Mouse (Mus musculus) stomach, embryonic 14.5 days (tissue): ENCODE measurements around the gene Pdap1. TPM values are rescaled to one million over a fixed set of nuclear protein-coding genes. Genes with fewer than 3 reads are reported as not detected.
"Not testable (repeated sequence)": the region's sequence is repeated elsewhere in the genome, so short reads cannot be mapped to it uniquely, and the experiment has no call there.

Source experiments
- ATAC-seq: fragments of 200-750 bp; cut with Nextera tagmentation; 2 replicates; pipeline ENCODE4 v1.8.0; 2017; ENCODE audit warnings: low read depth, moderate TSS enrichment; ENCODE audit not compliant: insufficient number of reproducible peaks, insufficient read depth, low FRiP score
- H3K27ac ChIP-seq: fragments of 300-500 bp; sonication (generic); 2 replicates; pipeline ENCODE4 v1.5.1; 2014; ENCODE audit warnings: mild to moderate bottlenecking, low read length, moderate library complexity, mixed read lengths
- H3K27me3 ChIP-seq: fragments of 300-500 bp; sonication (generic); 2 replicates; pipeline ENCODE4 v1.6.1; 2014; ENCODE audit warnings: low read length, control low read depth, mixed read lengths; ENCODE audit not compliant: control insufficient read depth, insufficient read depth
- H3K36me3 ChIP-seq: fragments of 300-500 bp; sonication (generic); 2 replicates; pipeline ENCODE4 v1.6.1; 2014; ENCODE audit warnings: mild to moderate bottlenecking, control low read depth, low read length, moderate library complexity, mixed read lengths; ENCODE audit not compliant: control insufficient read depth, insufficient read depth
- H3K4me1 ChIP-seq: fragments of 300-500 bp; sonication (generic); 2 replicates; pipeline ENCODE4 v1.6.1; 2014; ENCODE audit warnings: low read length, control low read depth, mixed read lengths; ENCODE audit not compliant: control insufficient read depth, insufficient read depth
- H3K4me2 ChIP-seq: fragments of 300-500 bp; sonication (generic); replicated peaks from 2 replicates; pipeline ENCODE4 v1.6.1; 2014; ENCODE audit warnings: low read depth, low read length, control low read depth
- H3K4me3 ChIP-seq: fragments of 300-500 bp; sonication (generic); 2 replicates; pipeline ENCODE4 v1.5.1; 2014; ENCODE audit warnings: low read depth, low read length, control low read depth
- H3K9ac ChIP-seq: fragments of 300-500 bp; sonication (generic); replicated peaks from 2 replicates; pipeline ENCODE4 v1.6.1; 2014; ENCODE audit warnings: low read depth, mild to moderate bottlenecking, control low read depth, low read length, moderate library complexity, mixed read lengths
- H3K9me3 ChIP-seq: fragments of 300-500 bp; sonication (generic); 2 replicates; pipeline ENCODE4 v1.6.1; 2016; ENCODE audit warnings: low read depth, low read length, control low read depth; ENCODE audit not compliant: control insufficient read depth
- WGBS: fragments of 180-500 bp; shearing (Covaris S2); extraction: QIAGEN DNeasy Blood & Tissue Kit; methylation state at CpG from one replicate; pipeline ENCODE4 v1.1.7; 2014; 5-methylcytosine and 5-hydroxymethylcytosine counted together
- polyA plus RNA-seq: library from polyadenylated mRNA; unstranded; fragments of >200 nt; fragmentation: Nextera tagmentation; extraction: Ambion mirVana; gene quantifications from 2 replicates; pipeline ENCODE4 v1.2.1, GENCODE M21; 2014

Pdap1 gene
- polyA plus RNA-seq, 1 experiment from 2014 or later: 111 TPM

GRCm38 (mm10) chr5:145104328-145104727, 35.7 kb downstream of the Pdap1 start:
- H3K4me1 ChIP-seq: no peaks in the 10 kb centered on the region
- 88% methylated on average over 9 of the region's 9 CpGs for WGBS
- no peak for ATAC-seq
- no peak overlapping the region for H3K4me2 ChIP-seq
- H3K27ac ChIP-seq: no peak overlapping the region
- no peak overlapping the region for H3K4me3 ChIP-seq
- no peak overlapping the region for H3K9ac ChIP-seq
- H3K27me3 ChIP-seq: no peaks in the 10 kb centered on the region
- H3K9me3 ChIP-seq: no peaks in the 10 kb centered on the region
- peaks cover 78% of the 10 kb centered on the region for H3K36me3 ChIP-seq

GRCm38 (mm10) chr5:145102706-145103105, 37.3 kb downstream of the Pdap1 start:
- no peak for ATAC-seq
- Histone ChIP-seq H3K36me3 (peaks cover 78% of the 10 kb centered on the region), H3K9me3 (no peaks in the 10 kb centered on the region), H3K27ac (no peak overlapping the region), H3K4me1 (no peaks in the 10 kb centered on the region), H3K27me3 (no peaks in the 10 kb centered on the region), H3K9ac (no peak overlapping the region), H3K4me3 (no peak overlapping the region), H3K4me2 (no peak overlapping the region)
- WGBS: 84% methylated on average over 4 of the region's 4 CpGs

- not testable (repeated sequence) for H3K4me1 ChIP-seq, H3K4me3 ChIP-seq, H3K27ac ChIP-seq, H3K9ac ChIP-seq, H3K27me3 ChIP-seq, ATAC-seq, H3K9me3 ChIP-seq, H3K4me2 ChIP-seq
- peaks cover 82% of the 10 kb centered on the region for H3K36me3 ChIP-seq
- 98% methylated on average over 11 of the region's 11 CpGs for WGBS
Observed at GRCm38 (mm10) chr5:145101451-145101850, 38.6 kb downstream of the Pdap1 start.

- no peak overlapping the region for H3K4me3 ChIP-seq
- H3K4me2 ChIP-seq: no peak overlapping the region
- H3K9me3 ChIP-seq: no peaks in the 10 kb centered on the region
- H3K27me3 ChIP-seq: no peaks in the 10 kb centered on the region
- H3K36me3 ChIP-seq: peaks cover 84% of the 10 kb centered on the region
- H3K4me1 ChIP-seq: no peaks in the 10 kb centered on the region
- 95% methylated on average over 9 of the region's 9 CpGs for WGBS
- ATAC-seq: no peak
- H3K27ac ChIP-seq: no peak overlapping the region
- no peak overlapping the region for H3K9ac ChIP-seq
Observed at GRCm38 (mm10) chr5:145100960-145101359, 39.1 kb downstream of the Pdap1 start.

GRCm38 (mm10) chr5:145098340-145098821, 41.7 kb downstream of the Pdap1 start:
- no peak overlapping the region for H3K4me3 ChIP-seq
- H3K27ac ChIP-seq: no peak overlapping the region
- no peak overlapping the region for H3K9ac ChIP-seq
- no peaks in the 10 kb centered on the region for H3K4me1 ChIP-seq
- H3K9me3 ChIP-seq: no peaks in the 10 kb centered on the region
- no peak for ATAC-seq
- H3K36me3 ChIP-seq: peaks cover 74% of the 10 kb centered on the region
- H3K27me3 ChIP-seq: no peaks in the 10 kb centered on the region
- no peak overlapping the region for H3K4me2 ChIP-seq
- WGBS: 91% methylated on average over 10 of the region's 10 CpGs

- H3K9me3 ChIP-seq: no peaks in the 10 kb centered on the region
- no peak for ATAC-seq
- no peaks in the 10 kb centered on the region for H3K27me3 ChIP-seq
- peaks cover 76% of the 10 kb centered on the region for H3K36me3 ChIP-seq
- no peak overlapping the region for H3K27ac ChIP-seq
- no peak overlapping the region for H3K4me2 ChIP-seq
- no peak overlapping the region for H3K4me3 ChIP-seq
- WGBS: 87% methylated on average over 4 of the region's 4 CpGs
- H3K9ac ChIP-seq: no peak overlapping the region
- no peaks in the 10 kb centered on the region for H3K4me1 ChIP-seq
Observed at GRCm38 (mm10) chr5:145096195-145096594, 43.8 kb downstream of the Pdap1 start.

GRCm38 (mm10) chr5:145089878-145090277, 50.2 kb downstream of the Pdap1 start:
- Histone ChIP-seq H3K27ac (no peak overlapping the region), H3K4me1 (peaks cover 2% of the 10 kb centered on the region; the same call in 1 of the 2 replicates), H3K27me3 (no peaks in the 10 kb centered on the region), H3K9me3 (no peaks in the 10 kb centered on the region), H3K36me3 (peaks cover 23% of the 10 kb centered on the region), H3K4me2 (no peak overlapping the region), H3K9ac (no peak overlapping the region), H3K4me3 (no peak overlapping the region)
- no peak for ATAC-seq
- 85% methylated on average over 3 of the region's 3 CpGs for WGBS

GRCm38 (mm10) chr5:145088186-145088585, 51.9 kb downstream of the Pdap1 start:
- no peak for ATAC-seq
- Histone ChIP-seq H3K4me2 (no peak overlapping the region), H3K27ac (no peak overlapping the region), H3K9me3 (no peaks in the 10 kb centered on the region), H3K27me3 (no peaks in the 10 kb centered on the region), H3K4me1 (peaks cover 9% of the 10 kb centered on the region; the same call in 1 of the 2 replicates), H3K36me3 (peaks cover 13% of the 10 kb centered on the region), H3K4me3 (no peak overlapping the region), H3K9ac (no peak overlapping the region)
- WGBS: 95% methylated on average over 2 of the region's 2 CpGs

- peaks cover 9% of the 10 kb centered on the region; the same call in 1 of the 2 replicates for H3K4me1 ChIP-seq
- H3K27me3 ChIP-seq: no peaks in the 10 kb centered on the region
- no peaks in the 10 kb centered on the region for H3K9me3 ChIP-seq
- no peak for ATAC-seq
- H3K27ac ChIP-seq: no peak overlapping the region
- H3K4me2 ChIP-seq: peak overlapping the region; percentile 87
- H3K36me3 ChIP-seq: no peaks in the 10 kb centered on the region
- WGBS: 53% methylated on average over 2 of the region's 2 CpGs
- peak overlapping the region; percentile 89 for H3K4me3 ChIP-seq
- H3K9ac ChIP-seq: peak overlapping the region; percentile 87; the same call in 1 of the 2 replicates
Observed at GRCm38 (mm10) chr5:145084822-145085221, 55.2 kb downstream of the Pdap1 start.
